Mouse (Mus musculus): ENCODE measurements at regions not wholly inside any gene's neighbourhood (a gene's known extent, or its start where the extent isn't known, plus 50 kb on each side); places are given as distances from the start of the nearest gene placed in this dataset.

DNA sequence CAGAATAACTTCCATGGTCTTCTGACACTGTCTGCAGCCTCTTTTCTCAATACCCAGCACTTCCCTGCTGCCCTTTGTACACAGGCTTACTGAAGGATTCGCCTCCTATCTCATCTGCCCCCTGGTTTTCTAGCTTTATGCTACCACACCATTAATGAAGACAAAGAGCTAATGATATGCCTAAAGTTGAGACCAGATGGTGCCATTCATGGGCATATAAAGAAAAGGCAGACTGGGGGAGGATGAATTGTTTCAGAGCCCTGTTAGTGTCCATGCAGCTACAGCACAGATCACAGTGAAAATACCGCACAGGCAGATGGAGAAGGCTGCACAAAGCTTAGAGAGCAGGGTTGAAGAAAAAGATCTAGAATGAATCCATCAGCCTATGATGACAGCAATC lies 73.3 kb upstream of the Srd5a2 start:
- TF ChIP-seq POLR2A (IDR thresholded peaks at IDR 0.05; ENCODE audit: borderline replicate concordance, extremely low read depth, low read depth, low read length) = no peak
- TF ChIP-seq CTCF (IDR thresholded peaks at IDR 0.05; ENCODE audit: insufficient read depth, low read length) = no peak
